Mouse (Mus musculus) intestine, postnatal 0 days (tissue): ENCODE measurements around the gene Stard10. TPM values are rescaled to one million over a fixed set of nuclear protein-coding genes. Genes with fewer than 3 reads are reported as not detected.

Experiments
- ATAC-seq: fragments of 200-750 bp; cut with Nextera tagmentation; 2 replicates; pipeline ENCODE4 v1.8.0; 2017; ENCODE audit warnings: mild to moderate bottlenecking, moderate TSS enrichment, moderate library complexity
- H3K27ac ChIP-seq: fragments of 300-500 bp; sonication (generic); 2 replicates; pipeline ENCODE4 v1.5.1; 2014; ENCODE audit warnings: mild to moderate bottlenecking, low read depth, low read length, moderate library complexity
- H3K27me3 ChIP-seq: fragments of 300-500 bp; sonication (generic); replicated peaks from 2 replicates; pipeline ENCODE4 v1.6.1; 2014; ENCODE audit warnings: low read length, mixed read lengths; ENCODE audit not compliant: control insufficient read depth, insufficient read depth
- H3K36me3 ChIP-seq: fragments of 300-500 bp; sonication (generic); 2 replicates; pipeline ENCODE4 v1.6.1; 2014; ENCODE audit warnings: mild to moderate bottlenecking, moderate library complexity; ENCODE audit not compliant: control insufficient read depth, insufficient read depth
- H3K4me1 ChIP-seq: fragments of 300-500 bp; sonication (generic); replicated peaks from 2 replicates; pipeline ENCODE4 v1.6.1; 2014; ENCODE audit warnings: antibody characterized with exemption, low read length, mixed read lengths; ENCODE audit not compliant: control insufficient read depth, insufficient read depth
- H3K4me2 ChIP-seq: fragments of 300-500 bp; sonication (generic); replicated peaks from 2 replicates; pipeline ENCODE4 v1.6.1; 2014; ENCODE audit warnings: low read depth, mild to moderate bottlenecking, moderate library complexity
- H3K4me3 ChIP-seq: fragments of 300-500 bp; sonication (generic); 2 replicates; pipeline ENCODE4 v1.5.1; 2014; ENCODE audit warnings: low read depth, low read length
- H3K9ac ChIP-seq: fragments of 300-500 bp; sonication (generic); 2 replicates; pipeline ENCODE4 v1.6.1; 2014; ENCODE audit warnings: mild to moderate bottlenecking, low read depth, low read length
- H3K9me3 ChIP-seq: fragments of 300-500 bp; sonication (generic); 2 replicates; pipeline ENCODE4 v1.6.1; 2016; ENCODE audit warnings: mixed run types; ENCODE audit not compliant: control insufficient read depth
- CTCF ChIP-seq: sonication (generic); IDR thresholded peaks from 2 replicates; pipeline ENCODE4 v1.5.1; 2016; ENCODE audit warnings: low read depth, mild to moderate bottlenecking, control low read depth, antibody characterized with exemption, moderate library complexity
- WGBS: fragments of 180-500 bp; shearing (Covaris S2); extraction: QIAGEN DNeasy Blood & Tissue Kit; methylation state at CpG from one replicate; pipeline ENCODE4 v1.1.7; 2014; 5-methylcytosine and 5-hydroxymethylcytosine counted together
- polyA plus RNA-seq: library from polyadenylated mRNA; unstranded; fragments of >200 nt; fragmentation: Nextera tagmentation; extraction: Ambion mirVana; gene quantifications from 2 replicates; pipeline ENCODE4 v1.2.1, GENCODE M21; 2015

Stard10 gene
- polyA plus RNA-seq, 1 experiment from 2014 or later: 71.7 TPM

DNA sequence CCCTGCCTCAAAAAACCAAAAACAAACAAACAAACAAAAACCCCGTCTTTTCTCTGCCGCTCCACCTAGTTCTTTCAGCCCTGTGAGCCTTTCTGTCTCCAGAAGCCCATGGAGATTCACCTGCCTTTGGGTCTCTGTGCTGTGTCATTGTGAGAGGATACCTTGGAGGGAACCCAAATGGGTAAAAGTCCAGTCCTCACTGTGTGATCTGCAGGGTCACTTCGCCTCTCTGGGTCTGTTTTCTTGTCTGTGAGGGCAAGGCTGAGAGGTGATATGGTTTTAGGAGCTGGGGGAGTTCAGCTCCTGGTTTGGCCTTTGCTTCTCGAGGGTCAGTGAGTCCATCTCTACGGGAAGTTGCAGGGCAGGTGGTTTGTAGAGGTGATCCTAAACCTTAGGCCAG, 9.1 kb downstream of the Stard10 start:
- Histone ChIP-seq H3K4me3 (no peak overlapping the region), H3K36me3 (peaks cover 8% of the 10 kb centered on the region; the same call in 1 of the 2 replicates), H3K4me1 (peaks cover 12% of the 10 kb centered on the region; the same call in 1 of the 2 replicates), H3K9ac (no peak overlapping the region), H3K4me2 (peak overlapping the region; percentile 13; the same call in 1 of the 2 replicates), H3K27ac (peak overlapping the region; percentile 35; the same call in 1 of the 2 replicates), H3K27me3 (no peaks in the 10 kb centered on the region), H3K9me3 (no peaks in the 10 kb centered on the region)
- no peak for ATAC-seq
- WGBS: 62% methylated on average over 5 of the region's 5 CpGs
- no peak for TF ChIP-seq CTCF

DNA sequence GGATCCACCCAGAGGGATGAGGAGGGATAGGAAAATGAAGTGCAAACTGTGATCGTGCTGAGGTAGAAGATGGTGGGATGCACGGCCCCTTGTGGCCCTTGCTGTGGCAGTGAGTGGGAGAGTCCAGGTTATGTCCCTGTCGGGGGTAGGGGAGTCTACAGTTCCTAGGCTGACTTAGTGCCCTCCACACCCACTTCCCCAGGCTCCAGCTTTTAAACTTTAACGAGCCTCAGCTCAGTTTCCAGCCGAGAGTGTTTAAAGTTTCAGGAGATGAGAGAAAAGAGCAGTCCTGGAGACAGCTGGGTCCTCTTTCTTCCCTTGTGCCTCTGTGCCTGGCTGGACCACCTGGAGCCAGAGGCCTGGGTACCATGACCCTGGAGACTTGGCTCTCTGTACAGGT, 10.4 kb downstream of the Stard10 start:
- WGBS: 40% methylated on average over 5 of the region's 5 CpGs
- Histone ChIP-seq H3K27ac (no peak overlapping the region), H3K27me3 (no peaks in the 10 kb centered on the region), H3K4me3 (no peak overlapping the region), H3K9ac (no peak overlapping the region), H3K36me3 (peaks cover 8% of the 10 kb centered on the region; the same call in 1 of the 2 replicates), H3K4me2 (no peak overlapping the region), H3K9me3 (no peaks in the 10 kb centered on the region), H3K4me1 (peaks cover 12% of the 10 kb centered on the region; the same call in 1 of the 2 replicates)
- ATAC-seq: no peak
- no peak for TF ChIP-seq CTCF

DNA sequence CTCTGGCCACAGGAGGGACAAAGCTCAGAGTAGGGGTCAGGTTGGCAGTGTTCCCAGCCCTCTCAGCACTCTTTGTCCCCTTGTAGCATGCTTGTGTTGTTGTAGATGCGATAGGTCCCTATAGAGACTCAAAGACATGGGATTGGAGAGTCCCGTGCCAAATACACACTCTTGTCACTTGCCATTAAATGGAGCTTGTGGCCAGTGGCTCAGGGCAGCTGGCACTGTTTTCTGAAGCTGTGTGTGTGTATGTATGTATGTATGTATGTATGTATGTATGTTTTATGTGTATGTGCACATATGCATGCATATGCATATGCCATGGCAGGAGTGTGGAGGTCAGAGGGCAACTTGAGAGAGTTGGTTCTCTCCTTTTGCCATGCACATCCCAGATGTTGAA, 10.9 kb downstream of the Stard10 start:
- Histone ChIP-seq H3K4me2 (no peak overlapping the region), H3K9ac (no peak overlapping the region), H3K27me3 (no peaks in the 10 kb centered on the region), H3K4me1 (peaks cover 12% of the 10 kb centered on the region; the same call in 1 of the 2 replicates), H3K27ac (no peak overlapping the region), H3K4me3 (no peak overlapping the region), H3K36me3 (peaks cover 8% of the 10 kb centered on the region; the same call in 1 of the 2 replicates), H3K9me3 (no peaks in the 10 kb centered on the region)
- WGBS: 89% methylated on average over 2 of the region's 2 CpGs
- no peak for ATAC-seq
- no peak for TF ChIP-seq CTCF

DNA sequence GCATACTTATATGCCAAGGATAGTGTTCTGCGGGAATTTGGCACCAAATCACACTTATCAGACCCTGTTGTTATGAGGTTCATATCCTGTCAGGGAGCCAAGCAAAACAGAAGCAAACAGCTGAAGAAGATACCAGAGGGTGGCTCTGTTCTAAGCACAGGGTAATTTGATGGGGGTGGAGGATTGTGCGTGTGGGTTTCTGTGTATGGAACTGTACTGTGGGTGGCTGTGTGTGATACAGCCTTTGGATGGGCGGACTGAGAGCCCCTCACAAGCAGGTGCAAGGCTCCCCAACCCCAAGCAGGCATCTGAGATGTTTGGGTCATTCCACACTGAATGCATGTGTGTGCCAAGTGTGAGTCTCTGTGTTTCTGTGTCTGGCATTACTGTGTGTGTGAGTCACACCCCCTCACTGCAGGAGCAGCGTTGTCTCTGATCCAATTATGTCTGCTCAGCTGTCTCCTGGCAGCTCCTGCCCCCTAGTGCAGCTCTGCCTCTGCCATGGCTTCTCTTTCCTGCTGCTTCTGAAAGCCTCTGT, 11.8 kb downstream of the Stard10 start:
- no peaks in the 10 kb centered on the region for H3K27me3 ChIP-seq
- ATAC-seq: no peak
- no peak overlapping the region for H3K27ac ChIP-seq
- H3K4me3 ChIP-seq: no peak overlapping the region
- no peak overlapping the region for H3K4me2 ChIP-seq
- TF ChIP-seq CTCF: peak; percentile 50
- no peak overlapping the region for H3K9ac ChIP-seq
- H3K36me3 ChIP-seq: peaks cover 8% of the 10 kb centered on the region; the same call in 1 of the 2 replicates
- peaks cover 10% of the 10 kb centered on the region; the same call in 1 of the 2 replicates for H3K4me1 ChIP-seq
- WGBS: 61% methylated on average over 4 of the region's 4 CpGs
- H3K9me3 ChIP-seq: no peaks in the 10 kb centered on the region

- Histone ChIP-seq H3K4me3 (no peak overlapping the region), H3K27me3 (no peaks in the 10 kb centered on the region), H3K4me2 (no peak overlapping the region), H3K9me3 (no peaks in the 10 kb centered on the region), H3K9ac (no peak overlapping the region), H3K4me1 (peaks cover 10% of the 10 kb centered on the region; the same call in 1 of the 2 replicates), H3K27ac (no peak overlapping the region), H3K36me3 (peaks cover 8% of the 10 kb centered on the region; the same call in 1 of the 2 replicates)
- no peak for ATAC-seq
- 65% methylated on average over 4 of the region's 4 CpGs for WGBS
- TF ChIP-seq CTCF: no peak
Observed at GRCm38 (mm10) chr7:101329606-101330005, 12.7 kb downstream of the Stard10 start.

- H3K36me3 ChIP-seq: peaks cover 7% of the 10 kb centered on the region; the same call in 1 of the 2 replicates
- H3K27me3 ChIP-seq: no peaks in the 10 kb centered on the region
- 72% methylated on average over 10 of the region's 10 CpGs for WGBS
- no peak overlapping the region for H3K27ac ChIP-seq
- H3K9ac ChIP-seq: no peak overlapping the region
- H3K9me3 ChIP-seq: no peaks in the 10 kb centered on the region
- H3K4me3 ChIP-seq: no peak overlapping the region
- H3K4me1 ChIP-seq: peaks cover 10% of the 10 kb centered on the region; the same call in 1 of the 2 replicates
- no peak for ATAC-seq
- H3K4me2 ChIP-seq: no peak overlapping the region
- no peak for TF ChIP-seq CTCF
Observed at GRCm38 (mm10) chr7:101330074-101330840, 13.4 kb downstream of the Stard10 start.
